Mouse (Mus musculus) layer of hippocampus, postnatal 25 days (tissue): ENCODE measurements around the gene Ntrk2. TPM values are rescaled to one million over a fixed set of nuclear protein-coding genes. Genes with fewer than 3 reads are reported as not detected.
"Not testable (repeated sequence)": the region's sequence is repeated elsewhere in the genome, so short reads cannot be mapped to it uniquely, and the experiment has no call there.

ENCODE experiments used
- DNase-seq, 2 experiments: peaks; one replicate each; pipeline ENCODE4 v3.0.0; 2022; ENCODE audit warnings: mixed read lengths in 2 of 2, low spot score in 1 of 2; ENCODE audit errors: extremely low spot score in 1 of 2
- total RNA-seq, 2 experiments: library from RNA; stranded (reverse); gene quantifications; 2 replicates each; pipeline ENCODE4 v1.2.3; 2021

Ntrk2 gene
- total RNA-seq, 2 experiments from 2014 or later: 319 to 331 TPM

DNA sequence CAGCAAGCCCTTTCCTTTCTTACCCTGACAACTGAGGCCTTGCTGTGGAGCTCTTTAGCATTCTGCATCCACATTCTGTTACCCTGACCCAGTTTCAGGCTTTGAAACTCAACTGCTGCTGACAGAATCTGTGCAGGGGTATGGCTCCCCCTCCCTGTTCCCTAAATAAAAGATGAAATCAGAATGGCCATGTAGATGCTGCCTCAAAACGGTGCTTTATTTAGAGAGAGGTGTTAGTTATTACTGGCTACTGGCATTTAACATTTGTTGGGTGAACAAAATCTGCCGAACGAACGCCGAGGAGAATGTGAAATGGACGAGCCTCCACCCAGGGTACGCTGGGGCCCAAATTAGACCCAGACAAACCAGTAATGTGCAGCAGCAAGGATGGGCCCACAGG is 288.4 kb downstream of the Ntrk2 start:
- DNase-seq: no peak

DNA sequence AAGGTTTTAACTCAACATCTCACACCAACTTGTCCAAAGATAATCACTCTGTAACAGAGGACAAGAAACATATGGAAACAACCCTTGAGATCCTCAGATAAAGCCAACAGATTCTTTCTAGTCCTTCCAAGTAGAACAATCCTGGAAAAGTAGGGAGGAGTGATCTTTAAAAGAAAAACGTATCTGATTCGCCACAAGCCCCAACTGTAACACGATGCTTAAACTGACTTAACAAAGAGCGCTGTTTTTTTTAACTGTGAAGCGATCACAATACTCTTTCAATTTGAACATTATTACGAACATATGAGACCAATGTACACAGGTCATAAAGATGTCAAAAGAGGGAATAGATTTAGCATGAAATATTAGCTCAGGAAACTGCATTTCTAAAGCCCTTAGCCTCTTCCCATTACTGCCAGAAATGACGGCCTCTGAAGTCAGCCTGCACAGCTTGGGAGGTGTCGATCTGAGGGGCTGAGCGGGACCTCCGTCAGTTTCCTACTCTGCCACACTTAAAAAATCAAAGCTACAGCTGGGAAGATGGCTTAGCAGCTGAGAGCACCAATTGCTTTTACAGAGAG is 289.5 kb downstream of the Ntrk2 start:
- no peak for DNase-seq

DNA sequence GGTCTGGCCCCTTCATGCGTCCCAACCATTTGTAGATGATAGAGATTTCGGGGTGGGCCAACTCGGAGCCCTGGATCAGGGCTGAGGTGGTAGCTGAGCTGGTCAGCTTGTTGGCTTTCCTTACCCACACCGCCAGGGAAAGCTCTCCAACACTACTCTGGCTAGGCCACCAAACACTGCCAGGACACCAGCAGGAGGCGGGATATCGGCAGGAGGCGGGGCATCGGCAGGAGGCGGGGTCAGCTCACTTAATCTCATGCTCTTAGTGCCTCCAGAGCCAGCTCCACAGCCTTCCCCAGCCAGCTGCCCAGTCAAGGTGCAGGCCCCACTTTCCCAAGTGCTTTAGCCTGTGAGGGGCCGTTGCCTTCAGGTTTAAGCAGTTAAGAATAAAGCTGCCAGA is 293.7 kb downstream of the Ntrk2 start:
- DNase-seq: no peak

GRCm38 (mm10) chr13:59107791-59108190 is 301.4 kb downstream of the Ntrk2 start:
- DNase-seq: not testable (repeated sequence)

DNA sequence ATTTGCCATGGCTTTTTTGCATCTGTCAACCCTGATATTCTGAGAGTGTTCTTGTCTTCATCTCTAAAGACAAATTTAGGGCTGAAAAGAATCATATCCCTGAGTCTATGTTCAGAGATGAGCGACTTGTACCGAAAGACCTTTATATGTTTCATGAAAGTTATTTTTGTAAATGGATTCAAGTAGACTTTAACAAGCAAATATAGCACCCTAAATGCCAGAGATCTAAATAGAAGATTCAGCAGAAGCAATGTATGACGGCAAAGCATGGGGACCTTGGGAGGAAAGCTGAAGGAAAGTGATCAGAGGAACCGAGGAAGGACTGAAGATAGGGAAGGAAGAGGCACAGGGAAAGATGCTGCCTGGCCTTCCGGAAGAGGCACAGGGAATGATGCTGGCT is 303.7 kb downstream of the Ntrk2 start:
- DNase-seq: no peak

GRCm38 (mm10) chr13:59114684-59115083 is 308.3 kb downstream of the Ntrk2 start:
- DNase-seq: no peak

GRCm38 (mm10) chr13:59115551-59115950 is 309.2 kb downstream of the Ntrk2 start:
- no peak for DNase-seq

DNA sequence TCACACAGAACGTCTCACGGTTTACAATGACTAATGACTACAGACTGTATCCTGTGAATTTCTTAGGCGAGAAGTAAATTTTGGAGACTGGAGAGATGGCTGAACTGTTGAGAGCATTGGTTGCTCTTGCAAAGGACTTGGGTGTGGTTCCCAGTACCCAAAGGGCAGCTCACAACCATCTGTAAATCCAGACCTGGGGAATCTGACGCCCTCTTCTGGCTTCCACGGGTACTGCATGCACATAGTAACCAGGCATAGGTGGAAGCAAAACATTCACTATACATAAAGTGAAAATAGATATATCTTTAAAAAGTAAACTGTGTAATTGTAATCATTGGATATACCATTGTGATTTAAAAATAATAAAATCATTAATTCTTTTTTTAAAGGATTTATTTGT is 310.9 kb downstream of the Ntrk2 start:
- no peak for DNase-seq

GRCm38 (mm10) chr13:59119596-59120394 is 313.4 kb downstream of the Ntrk2 start:
- DNase-seq: no peak

DNA sequence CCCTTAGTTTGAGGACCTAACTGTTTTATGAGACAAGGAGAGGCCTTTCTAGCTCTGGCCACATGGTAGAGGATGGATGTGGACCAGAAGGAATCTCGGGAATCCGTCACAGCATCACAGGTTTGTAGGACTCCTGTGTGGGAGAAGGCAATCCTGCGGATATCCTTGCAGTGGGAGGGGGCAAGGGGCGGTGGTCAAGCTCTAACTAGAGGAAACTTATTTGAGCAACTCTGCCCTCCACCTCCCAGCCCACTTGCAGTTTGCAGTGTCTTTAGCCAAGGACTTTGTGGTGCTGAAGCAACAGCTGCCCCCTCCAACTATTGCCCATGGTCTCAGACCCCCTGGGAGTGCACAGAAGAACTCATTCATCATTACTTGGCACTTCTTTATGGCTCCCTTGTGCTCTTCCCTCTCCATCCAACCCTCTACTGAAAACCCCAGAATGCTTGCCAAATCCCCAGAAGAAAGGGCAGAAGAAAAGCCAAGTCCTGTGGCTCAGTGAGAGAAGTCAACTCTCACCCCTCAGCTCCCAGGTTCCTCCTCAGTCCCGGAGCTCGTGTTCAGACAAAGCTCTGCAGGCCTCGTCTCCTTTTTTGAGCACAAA is 336.9 kb downstream of the Ntrk2 start:
- DNase-seq: no peak

GRCm38 (mm10) chr13:59144321-59144856 is 338.0 kb downstream of the Ntrk2 start:
- no peak for DNase-seq

DNA sequence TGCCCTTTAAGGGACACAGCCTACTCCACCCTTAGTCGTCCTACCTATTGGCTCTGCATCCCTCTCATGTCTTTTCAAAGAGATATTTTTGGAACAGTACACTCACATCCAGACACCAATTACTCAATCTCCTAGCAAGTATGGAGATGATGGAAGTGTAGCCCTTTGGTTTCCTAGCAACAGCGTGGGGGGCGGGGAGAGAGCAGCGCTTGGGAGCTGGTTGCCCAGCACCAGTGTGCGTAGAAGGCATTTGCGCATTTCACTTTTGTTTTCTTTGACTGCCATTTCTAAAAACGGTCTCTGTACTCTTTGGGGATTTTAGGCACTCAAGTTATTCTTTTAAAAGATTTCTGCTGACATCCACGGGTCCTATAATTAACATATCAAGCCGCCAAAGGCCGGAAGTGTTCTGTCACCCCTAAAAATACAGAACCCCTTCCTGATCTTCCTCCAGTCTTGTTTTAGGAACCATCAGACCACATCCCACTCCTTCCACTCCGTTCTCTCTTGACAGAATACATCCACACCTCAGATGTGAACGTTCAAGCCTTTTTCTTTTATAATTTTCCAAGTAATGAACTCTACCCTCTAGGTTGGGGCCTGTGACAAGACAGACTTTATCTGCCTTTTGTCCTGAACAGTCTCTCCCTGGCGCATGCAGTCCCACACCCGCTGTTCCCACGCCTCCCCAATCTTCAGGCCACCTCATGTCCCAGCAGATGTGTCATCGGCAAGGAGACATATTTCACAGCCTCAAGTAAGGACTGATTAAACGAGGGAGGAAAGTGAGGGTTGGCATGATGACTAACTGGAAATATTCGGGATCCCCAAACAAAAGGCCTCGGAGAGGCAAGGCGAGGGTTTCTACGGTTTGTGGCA is 339.5 kb downstream of the Ntrk2 start:
- peak; percentile 71 to 90 for DNase-seq

DNA sequence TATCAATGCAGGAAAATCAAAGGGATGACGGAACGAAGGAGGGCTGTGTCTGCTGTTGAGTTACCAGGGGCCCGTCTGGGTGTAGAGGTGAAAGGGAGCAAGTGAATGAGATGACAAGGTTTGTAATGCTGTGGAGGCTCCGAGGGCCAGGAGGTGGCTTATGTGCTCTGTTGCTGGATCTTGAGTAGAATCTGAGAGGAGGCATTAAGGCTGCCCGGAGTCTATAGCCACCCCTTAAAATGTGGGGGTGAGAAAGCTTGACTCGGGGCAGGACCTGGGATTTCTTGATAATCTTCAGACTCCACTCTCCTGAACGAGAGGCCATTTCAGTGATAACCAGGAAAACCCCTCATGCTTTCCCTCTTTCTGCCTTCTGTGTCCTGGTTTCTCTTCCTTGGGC is 340.2 kb downstream of the Ntrk2 start:
- DNase-seq: no peak

DNA sequence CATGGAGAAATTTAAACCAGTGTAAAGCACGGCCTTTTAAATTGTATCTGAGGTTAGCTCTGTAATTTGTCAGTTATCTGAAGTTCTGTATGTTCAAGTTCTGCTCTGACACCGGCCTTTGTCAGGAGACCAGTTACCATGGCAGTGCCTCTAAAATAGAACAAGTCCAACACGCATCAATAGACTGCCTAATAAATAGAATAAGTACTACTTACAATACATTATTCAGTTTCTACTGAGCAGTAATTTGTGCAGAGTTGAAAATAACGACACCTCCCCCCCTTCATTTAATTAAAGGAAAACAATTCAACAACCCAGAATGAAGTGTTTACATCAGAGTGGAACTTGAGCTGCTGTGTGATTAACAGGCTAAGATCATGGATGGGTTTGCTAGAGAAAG is 341.6 kb downstream of the Ntrk2 start:
- no peak for DNase-seq

DNA sequence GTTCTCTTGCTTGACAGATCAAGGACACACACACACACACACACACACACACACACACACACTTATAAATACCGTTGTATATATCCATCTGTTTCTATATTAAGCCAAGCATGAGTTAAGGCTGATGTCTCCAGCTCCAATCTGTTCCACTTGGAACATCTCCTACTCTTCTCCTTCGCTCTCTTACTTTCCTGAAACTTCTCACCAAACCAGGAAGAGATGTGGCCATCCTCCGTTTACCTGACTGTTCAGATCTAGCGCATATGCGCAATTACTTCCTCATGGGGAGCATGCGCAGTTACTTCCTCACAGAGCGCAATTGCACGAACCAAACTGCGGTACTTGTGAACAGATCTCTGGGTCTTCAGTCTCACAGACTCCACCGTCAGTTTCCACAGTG is 342.4 kb downstream of the Ntrk2 start:
- no peak for DNase-seq

- DNase-seq: no peak
These were observed 357.6 kb downstream of the Ntrk2 start for GRCm38 (mm10) chr13:59164015-59164414.

GRCm38 (mm10) chr13:59173840-59174239 is 367.5 kb downstream of the Ntrk2 start:
- no peak for DNase-seq

DNA sequence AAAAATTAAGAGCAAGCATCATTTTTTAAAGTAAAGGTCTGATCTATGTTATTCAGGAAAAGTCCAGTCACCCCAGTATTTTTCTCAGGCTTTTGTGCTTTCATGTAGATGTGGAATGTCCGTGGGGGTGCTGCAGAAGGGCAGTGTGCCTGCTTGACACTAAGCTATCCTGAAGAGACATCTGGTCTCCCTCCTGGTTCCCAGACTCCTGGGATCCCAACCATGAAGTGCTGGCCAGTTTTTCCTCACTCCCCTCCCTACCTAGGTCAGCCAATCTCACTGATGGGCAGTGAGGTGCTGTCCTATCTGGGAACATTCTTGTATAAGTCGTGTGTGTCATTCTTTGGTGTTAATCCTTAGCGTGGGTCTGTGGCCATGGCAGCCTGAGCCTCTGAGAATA is 369.7 kb downstream of the Ntrk2 start:
- no peak for DNase-seq

DNA sequence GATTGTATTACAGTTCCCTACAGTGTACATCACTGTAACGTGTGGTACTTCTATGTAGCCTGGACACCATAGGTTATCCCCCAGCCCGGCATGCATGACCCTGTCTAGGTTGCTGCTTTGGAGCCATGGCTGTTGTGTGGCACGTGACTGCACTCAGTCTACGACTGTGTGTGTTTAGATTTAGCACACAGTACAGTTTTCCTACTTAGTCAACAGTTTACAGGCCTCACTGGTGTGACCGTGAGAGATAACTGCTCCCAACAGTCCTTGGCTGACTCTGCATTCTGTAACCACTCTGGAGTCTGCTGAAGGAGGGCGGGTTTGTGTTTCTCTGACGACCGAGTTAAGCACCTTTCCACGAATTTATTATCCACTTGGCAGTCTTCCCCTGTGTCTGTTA is 370.1 kb downstream of the Ntrk2 start:
- no peak for DNase-seq

- no peak for DNase-seq
These were observed 370.6 kb downstream of the Ntrk2 start for GRCm38 (mm10) chr13:59177003-59177402.

- DNase-seq: no peak
These were observed 373.6 kb downstream of the Ntrk2 start for GRCm38 (mm10) chr13:59179986-59180385.
